Mouse (Mus musculus): ENCODE data around the gene Rnf146. TPM values are rescaled to one million over a fixed set of nuclear protein-coding genes. Genes with fewer than 3 reads are reported as not detected.

Rnf146 gene
- total and polyA plus RNA-seq, 3 experiments = 26.3 to 27.2 TPM; not detected in 1

- TF ChIP-seq CHD2 (IDR thresholded peaks at IDR 0.05; ENCODE audit: low read length) = no peak
- TF ChIP-seq CHD1 (IDR thresholded peaks at IDR 0.05; ENCODE audit: low read depth, low read length) = no peak
- TF ChIP-seq E2F4 (IDR thresholded peaks at IDR 0.05; ENCODE audit: borderline replicate concordance, low read depth, low read length) = no peak
- TF ChIP-seq TBP (IDR thresholded peaks at IDR 0.05; ENCODE audit: low read depth, low read length) = no peak
- TF ChIP-seq ZMIZ1 (IDR thresholded peaks at IDR 0.05; ENCODE audit: low read depth, low read length) = no peak
- no peak for TF ChIP-seq MAX (IDR thresholded peaks at IDR 0.05; ENCODE audit: low read length)
- no peak for TF ChIP-seq MYB (IDR thresholded peaks at IDR 0.05; ENCODE audit: low read depth, low read length)
- Histone ChIP-seq H3K79me2 (ENCODE audit: control insufficient read depth, insufficient read depth, low read length, poor library complexity) (peaks cover 19% of the 10 kb centered on the region), H3K9me3 (replicated peaks; ENCODE audit: insufficient read depth, low read length) (no peaks in the 10 kb centered on the region), H3K27ac (ENCODE audit: control insufficient read depth, low read depth, low read length) (no peak overlapping the region), H3K9ac (ENCODE audit: control insufficient read depth, low read depth, low read length, poor library complexity, severe bottlenecking) (no peak overlapping the region), H3K36me3 (ENCODE audit: control insufficient read depth in 1 of 2, insufficient read depth in 2 of 2, low read length in 2 of 2) (peaks cover 15 to 20% of the 10 kb centered on the region in 2 experiments), H3K4me1 (ENCODE audit: control insufficient read depth in 1 of 2, insufficient read depth in 2 of 2, low read length in 2 of 2) (peaks cover 0 to 4% of the 10 kb centered on the region in 2 experiments; a peak in 3 of 4 replicates), H3K4me3 (ENCODE audit: control insufficient read depth in 1 of 2, insufficient read depth in 1 of 2, low read depth in 2 of 2, low read length in 2 of 2) (no peak overlapping the region), H3K27me3 (ENCODE audit: control insufficient read depth in 1 of 2, insufficient read depth in 2 of 2, low read length in 2 of 2) (no peaks in the 10 kb centered on the region)
- DNase-seq (ENCODE audit: low read depth, low spot score) = no peak
These were observed 8.1 kb downstream of the Rnf146 start for GRCm38 (mm10) chr10:29354183-29354582.

- Histone ChIP-seq H3K9ac (ENCODE audit: control insufficient read depth, low read depth, low read length, poor library complexity, severe bottlenecking) (no peak overlapping the region), H3K9me3 (replicated peaks; ENCODE audit: insufficient read depth, low read length) (no peaks in the 10 kb centered on the region), H3K36me3 (ENCODE audit: control insufficient read depth in 1 of 2, insufficient read depth in 2 of 2, low read length in 2 of 2) (peaks cover 10 to 23% of the 10 kb centered on the region in 2 experiments), H3K27me3 (ENCODE audit: control insufficient read depth in 1 of 2, insufficient read depth in 2 of 2, low read length in 2 of 2) (no peaks in the 10 kb centered on the region), H3K4me3 (ENCODE audit: control insufficient read depth in 1 of 2, insufficient read depth in 1 of 2, low read depth in 2 of 2, low read length in 2 of 2) (no peak overlapping the region), H3K27ac (ENCODE audit: control insufficient read depth, low read depth, low read length) (no peak overlapping the region), H3K79me2 (ENCODE audit: control insufficient read depth, insufficient read depth, low read length, poor library complexity) (peaks cover 17% of the 10 kb centered on the region), H3K4me1 (ENCODE audit: control insufficient read depth in 1 of 2, insufficient read depth in 2 of 2, low read length in 2 of 2) (peaks cover 0 to 4% of the 10 kb centered on the region in 2 experiments; a peak in 2 of 4 replicates)
- no peak for DNase-seq (ENCODE audit: low read depth, low spot score)
- TF ChIP-seq RCOR1 (IDR thresholded peaks at IDR 0.05; ENCODE audit: low read depth, low read length) (peak; percentile 29; the same call in 1 of the 2 replicates), TAL1 (IDR thresholded peaks at IDR 0.05; ENCODE audit: low read length) (no peak)
These were observed 9.7 kb downstream of the Rnf146 start for GRCm38 (mm10) chr10:29352575-29352974.

DNA sequence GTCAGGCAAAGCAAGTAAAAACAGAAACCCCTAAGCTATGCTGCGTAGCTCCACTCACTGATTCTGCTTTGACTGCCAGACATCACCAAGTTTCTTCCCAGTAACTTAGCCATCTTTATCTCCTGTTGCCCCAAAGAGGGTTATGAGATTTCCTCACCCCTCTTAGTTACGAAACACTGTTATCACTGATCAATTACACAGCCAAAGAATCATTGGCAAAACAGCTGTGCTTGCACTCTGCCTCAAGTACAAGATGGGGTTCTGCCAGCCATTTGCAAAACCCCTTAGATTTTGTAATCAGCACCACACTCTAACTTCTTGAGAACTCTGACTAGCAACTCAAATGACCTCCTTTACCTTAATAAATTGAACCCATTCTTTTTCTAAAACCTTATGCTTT lies 10.8 kb downstream of the Rnf146 start:
- Histone ChIP-seq H3K79me2 (ENCODE audit: control insufficient read depth, insufficient read depth, low read length, poor library complexity) (peaks cover 9% of the 10 kb centered on the region), H3K4me3 (ENCODE audit: control insufficient read depth in 1 of 2, insufficient read depth in 1 of 2, low read depth in 2 of 2, low read length in 2 of 2) (no peak overlapping the region), H3K36me3 (ENCODE audit: control insufficient read depth in 1 of 2, insufficient read depth in 2 of 2, low read length in 2 of 2) (peaks cover 8 to 26% of the 10 kb centered on the region in 2 experiments), H3K27ac (ENCODE audit: control insufficient read depth, low read depth, low read length) (no peak overlapping the region), H3K27me3 (ENCODE audit: control insufficient read depth in 1 of 2, insufficient read depth in 2 of 2, low read length in 2 of 2) (no peaks in the 10 kb centered on the region), H3K9ac (ENCODE audit: control insufficient read depth, low read depth, low read length, poor library complexity, severe bottlenecking) (no peak overlapping the region), H3K4me1 (ENCODE audit: control insufficient read depth in 1 of 2, insufficient read depth in 2 of 2, low read length in 2 of 2) (peaks cover 0 to 4% of the 10 kb centered on the region in 2 experiments; a peak in 2 of 4 replicates), H3K9me3 (replicated peaks; ENCODE audit: insufficient read depth, low read length) (no peaks in the 10 kb centered on the region)
- no peak for DNase-seq (ENCODE audit: low read depth, low spot score)
- TF ChIP-seq TAL1 (IDR thresholded peaks at IDR 0.05; ENCODE audit: low read length) (no peak), E2F4 (IDR thresholded peaks at IDR 0.05; ENCODE audit: borderline replicate concordance, low read depth, low read length) (no peak), POLR2AphosphoS5 (IDR thresholded peaks at IDR 0.05; ENCODE audit: borderline replicate concordance, low read depth, low read length) (no peak), GABPA (IDR thresholded peaks at IDR 0.05; ENCODE audit: low read depth, low read length) (no peak), CHD2 (IDR thresholded peaks at IDR 0.05; ENCODE audit: low read length) (no peak), BHLHE40 (IDR thresholded peaks at IDR 0.05; ENCODE audit: borderline replicate concordance, low read depth, low read length) (no peak), ZNF384 (IDR thresholded peaks at IDR 0.05; ENCODE audit: low read depth, low read length) (no peak), MYB (IDR thresholded peaks at IDR 0.05; ENCODE audit: low read depth, low read length) (no peak), ETS1 (IDR thresholded peaks at IDR 0.05; ENCODE audit: low read depth, low read length) (no peak), CHD1 (IDR thresholded peaks at IDR 0.05; ENCODE audit: low read depth, low read length) (no peak), ELF1 (IDR thresholded peaks at IDR 0.05; ENCODE audit: low read depth, low read length) (no peak), MAFK (IDR thresholded peaks at IDR 0.05; ENCODE audit: borderline replicate concordance, low read depth, low read length) (no peak), USF1 (IDR thresholded peaks at IDR 0.05; ENCODE audit: low read depth, low read length) (no peak), SMC3 (IDR thresholded peaks at IDR 0.05; ENCODE audit: low read depth, low read length) (no peak)

Data from MEL (cell line).